Mouse (Mus musculus) midbrain, embryonic 13.5 days (tissue): ENCODE results near the gene Trim62. TPM values are rescaled to one million over a fixed set of nuclear protein-coding genes. Genes with fewer than 3 reads are reported as not detected.

Experiments used
- ATAC-seq: fragments of 200-750 bp; cut with Nextera tagmentation; 2 replicates; pipeline ENCODE4 v1.8.0; 2017; ENCODE audit warnings: mild to moderate bottlenecking, moderate TSS enrichment, moderate library complexity
- H3K27ac ChIP-seq: fragments of 300-500 bp; sonication (generic); 2 replicates; pipeline ENCODE4 v1.5.1; 2015; ENCODE audit warnings: inconsistent platforms, mild to moderate bottlenecking, moderate library complexity
- H3K27me3 ChIP-seq: fragments of 300-500 bp; sonication (generic); 2 replicates; pipeline ENCODE4 v1.6.1; 2015; ENCODE audit warnings: mild to moderate bottlenecking, inconsistent platforms
- H3K36me3 ChIP-seq: fragments of 300-500 bp; sonication (generic); 2 replicates; pipeline ENCODE4 v1.6.1; 2015; ENCODE audit warnings: mild to moderate bottlenecking, inconsistent platforms
- H3K4me1 ChIP-seq: fragments of 300-500 bp; sonication (generic); replicated peaks from 2 replicates; pipeline ENCODE4 v1.6.1; 2015; ENCODE audit warnings: inconsistent platforms
- H3K4me2 ChIP-seq: fragments of 300-500 bp; sonication (generic); replicated peaks from 2 replicates; pipeline ENCODE4 v1.6.1; 2015; ENCODE audit warnings: moderate library complexity, mild to moderate bottlenecking, inconsistent platforms
- H3K4me3 ChIP-seq: fragments of 300-500 bp; sonication (generic); replicated peaks from 2 replicates; pipeline ENCODE4 v1.5.1; 2015; ENCODE audit warnings: mild to moderate bottlenecking, inconsistent platforms
- H3K9ac ChIP-seq: fragments of 300-500 bp; sonication (generic); replicated peaks from 2 replicates; pipeline ENCODE4 v1.6.1; 2015; ENCODE audit warnings: mild to moderate bottlenecking, inconsistent platforms
- H3K9me3 ChIP-seq: fragments of 300-500 bp; sonication (generic); 2 replicates; pipeline ENCODE4 v1.6.1; 2016; ENCODE audit warnings: mild to moderate bottlenecking, inconsistent platforms
- WGBS: fragments of 180-500 bp; shearing (Covaris S2); methylation state at CpG from one replicate; pipeline ENCODE4 v1.1.7; 2015; 5-methylcytosine and 5-hydroxymethylcytosine counted together
- polyA plus RNA-seq: library from polyadenylated mRNA; unstranded; fragments of >200 nt; fragmentation: Nextera tagmentation; extraction: Ambion mirVana; gene quantifications from 2 replicates; pipeline ENCODE4 v1.2.1, GENCODE M21; 2015

Gene Trim62
- polyA plus RNA-seq, 1 experiment from 2014 or later, result 15.9 TPM

DNA sequence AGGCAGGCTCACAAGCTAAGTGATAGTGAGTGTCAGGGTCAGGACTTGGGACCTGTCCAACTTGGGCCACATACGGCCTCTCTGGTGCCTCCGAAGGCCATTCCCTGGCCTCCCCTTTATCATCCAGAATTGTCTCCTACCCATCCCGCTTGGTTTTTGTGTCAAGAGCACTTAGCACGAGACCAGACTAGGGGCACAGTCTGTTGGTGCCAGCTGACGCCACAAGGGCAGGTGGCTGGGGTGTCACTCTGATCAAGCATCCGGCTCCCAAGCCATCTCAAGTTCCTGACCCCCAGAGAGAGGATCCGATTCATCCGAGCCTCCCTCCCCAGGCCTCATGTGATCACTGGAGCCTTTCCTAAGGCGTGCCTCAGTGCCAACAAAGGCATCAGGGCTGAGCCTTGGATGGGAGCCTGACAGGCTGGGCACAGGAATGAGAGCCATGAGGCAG is 4.3 kb downstream of the Trim62 start:
- H3K27ac ChIP-seq, result peak overlapping the region; percentile 48

DNA sequence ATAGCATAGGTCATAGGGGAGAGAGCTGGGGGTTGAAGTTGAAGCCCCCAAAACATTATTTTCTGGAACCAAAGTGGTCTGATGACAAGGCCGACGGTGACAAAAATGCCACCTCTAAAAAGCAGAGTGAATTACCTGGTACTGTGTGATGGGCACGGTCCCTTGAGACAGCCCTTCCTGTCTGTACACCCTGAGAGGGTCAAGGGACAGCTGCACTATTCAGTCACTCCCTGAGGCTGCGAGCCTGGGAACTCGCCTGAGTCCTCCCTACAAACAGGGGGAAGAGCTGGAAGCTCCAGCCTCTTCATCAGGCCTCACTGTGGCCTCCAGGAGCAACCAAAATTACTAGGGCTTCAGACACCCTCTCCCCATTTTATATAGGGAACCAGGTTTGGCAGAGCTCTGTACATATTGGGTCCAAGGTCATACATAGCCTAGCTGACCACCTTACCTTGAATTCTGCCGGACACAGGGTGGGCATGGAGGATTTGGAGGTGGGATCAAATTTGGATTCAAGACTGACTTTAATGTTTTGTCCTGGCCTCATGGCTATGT is 5.1 kb downstream of the Trim62 start:
- H3K27me3 ChIP-seq, result peaks cover 3% of the 10 kb centered on the region; the same call in 1 of the 2 replicates
- H3K4me3 ChIP-seq, result no peak overlapping the region
- H3K36me3 ChIP-seq, result no peaks in the 10 kb centered on the region
- 0 out of 2 replicates have a peak overlapping the region, but pooled peaks have one; percentile 48 for H3K27ac ChIP-seq
- H3K4me1 ChIP-seq, result peaks cover 49% of the 10 kb centered on the region
- no peaks in the 10 kb centered on the region for H3K9me3 ChIP-seq
- H3K4me2 ChIP-seq, result no peak overlapping the region
- H3K9ac ChIP-seq, result no peak overlapping the region
- 91% methylated on average over 6 of the region's 6 CpGs for WGBS
- ATAC-seq, result no peak

More for the DNA sequence above, 4.3 kb downstream of the Trim62 start:
- no peak overlapping the region for H3K9ac ChIP-seq
- ATAC-seq, result no peak
- H3K4me2 ChIP-seq, result peak overlapping the region; percentile 2; the same call in 1 of the 2 replicates
- H3K4me1 ChIP-seq, result peaks cover 53% of the 10 kb centered on the region
- H3K4me3 ChIP-seq, result no peak overlapping the region
- no peaks in the 10 kb centered on the region for H3K36me3 ChIP-seq
- no peaks in the 10 kb centered on the region for H3K9me3 ChIP-seq
- WGBS, result 38% methylated on average over 9 of the region's 9 CpGs
- H3K27me3 ChIP-seq, result peaks cover 3% of the 10 kb centered on the region; the same call in 1 of the 2 replicates

DNA sequence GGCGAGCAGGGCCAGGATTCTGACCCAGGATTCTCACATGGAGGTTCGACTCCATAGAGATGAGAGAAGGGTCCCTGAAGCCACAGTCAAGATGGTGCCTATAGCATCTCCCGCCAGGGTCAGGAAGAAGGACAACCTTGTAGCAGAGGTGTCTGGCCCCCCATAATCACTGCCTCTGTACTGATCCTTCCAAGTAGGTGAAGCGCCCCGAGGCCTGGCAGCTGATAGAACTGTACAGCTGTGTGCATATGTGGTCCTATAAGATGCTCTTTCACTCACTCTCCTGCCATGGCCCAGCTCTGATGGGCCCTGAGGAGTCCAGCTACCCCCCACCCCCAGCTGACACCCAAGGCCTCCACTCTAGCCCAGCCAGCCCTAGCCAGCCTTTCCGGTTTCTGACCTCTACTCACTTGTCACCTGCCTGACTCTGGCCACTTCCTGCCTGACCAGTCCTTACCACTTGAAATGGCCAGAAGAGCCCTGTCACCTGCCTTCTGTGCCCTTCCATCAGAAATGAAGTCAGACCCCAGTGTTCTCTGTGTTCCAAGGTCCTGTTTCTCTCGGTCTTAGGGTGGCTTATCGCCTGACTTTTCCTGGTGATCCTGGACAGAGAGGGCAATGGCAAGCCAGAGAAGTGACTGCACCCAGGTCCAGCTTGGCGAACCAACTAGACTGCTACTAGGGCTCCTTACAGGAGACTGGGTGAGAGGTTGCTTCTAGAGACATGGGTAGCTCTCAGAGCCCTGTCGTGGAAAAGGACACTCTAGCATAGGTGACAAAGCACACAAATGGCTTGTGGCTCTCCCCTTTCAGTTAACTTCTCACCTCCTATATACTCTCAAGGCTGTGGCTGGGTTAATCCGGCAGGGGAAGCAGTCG is 6.6 kb downstream of the Trim62 start:
- no peaks in the 10 kb centered on the region for H3K9me3 ChIP-seq
- no peak overlapping the region for H3K9ac ChIP-seq
- H3K27me3 ChIP-seq, result peaks cover 3% of the 10 kb centered on the region; the same call in 1 of the 2 replicates
- H3K36me3 ChIP-seq, result no peaks in the 10 kb centered on the region
- no peak overlapping the region for H3K4me3 ChIP-seq
- H3K4me2 ChIP-seq, result no peak overlapping the region
- H3K27ac ChIP-seq, result no peak overlapping the region
- H3K4me1 ChIP-seq, result peaks cover 40% of the 10 kb centered on the region
- no peak for ATAC-seq
- 89% methylated on average over 12 of the region's 12 CpGs for WGBS

DNA sequence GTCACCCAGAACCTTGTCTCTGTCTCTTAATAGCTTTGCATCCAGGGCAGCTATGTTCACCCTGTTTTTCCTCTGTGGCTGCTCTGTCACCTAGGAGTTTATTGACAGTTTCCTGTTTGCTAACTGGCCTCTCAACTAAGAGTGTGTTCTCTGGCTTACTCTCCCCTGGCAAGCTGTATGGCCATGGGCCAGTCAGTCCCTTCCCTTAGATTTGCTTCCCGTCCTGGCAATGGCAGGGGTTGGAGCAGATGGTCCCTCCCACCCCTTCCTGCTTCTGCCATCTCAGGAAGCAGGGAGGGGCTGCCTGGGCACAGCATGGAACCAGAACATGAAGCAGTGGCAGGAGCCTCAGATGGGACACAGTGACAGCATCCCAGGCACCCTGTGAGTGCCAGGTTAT is 7.8 kb downstream of the Trim62 start:
- Histone ChIP-seq H3K27ac (no peak overlapping the region), H3K9me3 (no peaks in the 10 kb centered on the region), H3K4me3 (no peak overlapping the region), H3K4me2 (no peak overlapping the region), H3K36me3 (no peaks in the 10 kb centered on the region), H3K4me1 (peaks cover 32% of the 10 kb centered on the region), H3K27me3 (no peaks in the 10 kb centered on the region), H3K9ac (no peak overlapping the region)
- 26% methylated on average over 1 of the region's 1 CpGs for whole genome bisulfite sequencing
- no peak for ATAC-seq

DNA sequence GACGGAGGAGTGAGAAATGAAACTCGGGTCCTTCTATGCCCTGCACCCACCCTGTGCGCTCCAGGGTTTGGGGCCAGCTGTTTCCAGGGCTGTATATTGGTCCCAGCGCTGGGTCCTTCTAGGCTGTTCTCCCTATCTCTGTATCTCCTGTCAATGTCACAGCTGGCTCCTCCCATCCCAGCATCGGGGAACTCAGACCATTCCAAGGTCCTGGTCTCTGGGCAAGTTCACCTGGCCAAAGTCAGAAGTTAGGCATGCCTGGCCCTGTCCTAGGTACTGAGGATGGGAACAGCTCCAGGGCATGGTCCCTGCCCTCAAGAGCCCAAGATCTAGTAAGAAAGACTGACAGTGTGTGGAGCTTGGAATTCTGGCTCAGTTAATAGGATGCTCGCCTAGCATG is 8.4 kb downstream of the Trim62 start:
- Histone ChIP-seq H3K27ac (no peak overlapping the region), H3K4me2 (no peak overlapping the region), H3K27me3 (no peaks in the 10 kb centered on the region), H3K9me3 (no peaks in the 10 kb centered on the region), H3K4me1 (peaks cover 26% of the 10 kb centered on the region), H3K4me3 (no peak overlapping the region), H3K9ac (no peak overlapping the region), H3K36me3 (no peaks in the 10 kb centered on the region)
- WGBS, result 86% methylated on average over 6 of the region's 6 CpGs
- no peak for ATAC-seq

DNA sequence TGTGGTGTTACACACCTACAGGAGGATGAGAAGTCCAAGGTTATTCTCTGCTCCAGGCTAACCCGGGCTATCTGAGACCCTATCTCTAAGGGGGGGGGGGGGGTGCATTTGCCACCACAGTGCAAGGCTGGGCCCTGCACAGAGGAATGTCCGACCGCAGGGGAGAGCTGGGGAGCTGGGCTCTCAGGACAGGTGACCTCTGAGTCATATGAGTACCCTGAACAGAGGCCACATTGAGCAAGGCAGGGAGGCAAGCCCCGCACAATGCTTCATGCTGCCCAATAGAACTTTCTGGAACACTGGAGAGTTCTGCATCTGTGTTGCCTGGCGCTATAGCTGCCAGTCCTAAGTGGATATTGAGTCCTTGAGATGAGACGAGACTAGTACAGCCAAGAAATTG is 8.8 kb downstream of the Trim62 start:
- Histone ChIP-seq H3K9ac (no peak overlapping the region), H3K27me3 (no peaks in the 10 kb centered on the region), H3K27ac (no peak overlapping the region), H3K4me2 (no peak overlapping the region), H3K4me3 (no peak overlapping the region), H3K36me3 (no peaks in the 10 kb centered on the region), H3K9me3 (no peaks in the 10 kb centered on the region), H3K4me1 (peaks cover 22% of the 10 kb centered on the region)
- peak; percentile 21; the same call in 1 of the 2 replicates for ATAC-seq
- WGBS, result 81% methylated on average over 6 of the region's 6 CpGs

DNA sequence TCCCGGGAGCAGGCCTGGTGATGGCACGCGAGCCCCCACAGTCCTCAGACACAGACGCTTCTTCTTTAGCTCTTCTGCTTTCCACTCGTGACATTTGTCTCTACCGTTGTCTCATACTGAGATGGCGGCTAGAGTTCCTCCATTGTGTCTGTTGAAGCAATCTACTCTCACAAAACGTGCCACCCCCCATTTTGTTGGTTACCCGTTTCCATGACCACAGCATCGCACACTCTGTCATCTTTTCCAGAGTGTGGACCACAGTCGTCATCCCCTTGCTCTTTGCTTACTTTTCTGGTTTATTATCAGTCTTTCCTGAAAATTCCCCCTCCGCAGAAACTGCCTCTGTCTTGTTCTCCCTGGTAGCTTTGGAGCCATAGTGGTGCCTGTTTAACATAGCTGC is 10.7 kb downstream of the Trim62 start:
- H3K36me3 ChIP-seq, result no peaks in the 10 kb centered on the region
- 70% methylated on average over 12 of the region's 12 CpGs for WGBS
- no peak overlapping the region for H3K4me2 ChIP-seq

DNA sequence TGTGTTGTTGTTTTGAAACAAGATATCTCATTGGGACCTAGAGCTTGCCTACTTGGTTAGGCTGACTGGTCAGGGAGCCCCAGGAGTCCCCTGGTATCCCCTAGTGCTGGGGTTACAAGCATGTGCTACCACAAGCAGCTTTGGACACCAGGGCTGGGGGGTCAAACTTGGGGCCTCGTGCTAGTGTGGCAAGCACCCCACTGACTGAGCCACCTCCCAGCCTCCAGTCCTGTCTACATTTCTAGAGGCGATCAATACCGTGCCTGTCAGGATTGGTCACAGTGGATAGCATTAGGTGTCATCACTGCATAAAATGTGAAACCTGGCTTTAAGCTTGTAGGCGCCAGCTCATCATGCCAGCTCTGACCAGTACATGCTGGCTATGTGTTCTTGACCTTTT is 12.5 kb downstream of the Trim62 start:
- ATAC-seq, result no peak
- Histone ChIP-seq H3K27ac (no peak overlapping the region), H3K36me3 (0 out of 2 replicates have a peak, but pooled peaks cover 4% of the 10 kb centered on the region), H3K9ac (no peak overlapping the region), H3K4me2 (no peak overlapping the region), H3K4me3 (no peak overlapping the region), H3K9me3 (no peaks in the 10 kb centered on the region), H3K27me3 (no peaks in the 10 kb centered on the region), H3K4me1 (peaks cover 39% of the 10 kb centered on the region)
- WGBS, result 92% methylated on average over 4 of the region's 4 CpGs

More for the DNA sequence above, 10.7 kb downstream of the Trim62 start:
- Histone ChIP-seq H3K27ac (no peak overlapping the region), H3K9ac (no peak overlapping the region), H3K4me3 (no peak overlapping the region), H3K9me3 (no peaks in the 10 kb centered on the region), H3K27me3 (no peaks in the 10 kb centered on the region), H3K4me1 (peaks cover 23% of the 10 kb centered on the region)
- no peak for ATAC-seq

DNA sequence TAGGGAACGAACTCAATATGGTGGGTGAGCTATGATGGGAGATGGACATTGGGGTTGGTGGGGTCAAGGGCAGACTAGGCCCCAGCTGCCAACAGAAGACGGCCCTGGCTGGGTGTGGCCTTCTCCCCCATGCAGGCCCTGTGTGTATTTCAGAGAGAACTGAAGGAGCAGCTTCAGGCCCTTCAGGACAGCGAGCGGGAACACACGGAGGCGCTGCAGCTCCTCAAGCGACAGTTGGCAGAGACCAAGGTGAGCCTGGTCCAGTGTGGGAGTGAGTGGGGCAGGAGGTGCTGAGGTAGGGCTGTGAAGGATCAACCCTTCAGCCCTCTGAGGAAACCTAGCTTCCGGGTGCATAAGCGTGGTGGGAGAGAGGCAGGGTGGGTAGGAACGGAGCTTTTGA is 13.3 kb downstream of the Trim62 start:
- Histone ChIP-seq H3K9me3 (no peaks in the 10 kb centered on the region), H3K4me1 (peaks cover 39% of the 10 kb centered on the region), H3K27me3 (no peaks in the 10 kb centered on the region), H3K9ac (no peak overlapping the region), H3K36me3 (0 out of 2 replicates have a peak, but pooled peaks cover 6% of the 10 kb centered on the region), H3K27ac (no peak overlapping the region), H3K4me3 (no peak overlapping the region), H3K4me2 (no peak overlapping the region)
- WGBS, result 93% methylated on average over 10 of the region's 10 CpGs
- ATAC-seq, result no peak

DNA sequence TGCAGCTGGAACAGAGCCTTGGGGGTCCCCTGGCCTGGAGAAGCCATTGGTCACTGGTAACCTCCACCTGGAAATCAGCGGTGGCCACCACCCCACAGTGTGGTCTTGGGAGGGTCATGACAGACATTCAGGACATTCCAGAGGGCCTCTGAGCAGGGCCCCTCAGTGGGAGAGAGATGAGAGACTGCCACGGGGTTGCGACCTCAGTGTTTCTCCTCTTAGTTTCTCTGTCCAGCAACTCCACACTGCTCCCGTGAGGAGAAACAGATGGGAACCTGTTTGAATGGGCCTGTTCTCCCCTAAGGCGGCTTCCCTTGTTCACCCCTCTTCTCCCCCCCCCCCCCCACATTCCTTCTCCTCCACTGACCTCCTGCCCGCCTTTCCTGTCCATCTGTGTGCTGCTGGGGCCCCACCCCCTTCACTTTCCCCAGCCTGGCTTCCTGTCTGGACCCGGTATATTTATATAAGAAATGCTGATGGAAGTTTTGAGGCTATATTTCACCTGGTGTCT is 14.6 kb downstream of the Trim62 start:
- no peak for ATAC-seq
- H3K4me2 ChIP-seq, result no peak overlapping the region
- H3K4me1 ChIP-seq, result peaks cover 32% of the 10 kb centered on the region
- peaks cover 17% of the 10 kb centered on the region for H3K36me3 ChIP-seq
- H3K9ac ChIP-seq, result no peak overlapping the region
- 30% methylated on average over 7 of the region's 7 CpGs for WGBS
- no peak overlapping the region for H3K4me3 ChIP-seq
- no peaks in the 10 kb centered on the region for H3K27me3 ChIP-seq
- H3K9me3 ChIP-seq, result no peaks in the 10 kb centered on the region
- H3K27ac ChIP-seq, result peak overlapping the region; percentile 94; the same call in 1 of the 2 replicates

DNA sequence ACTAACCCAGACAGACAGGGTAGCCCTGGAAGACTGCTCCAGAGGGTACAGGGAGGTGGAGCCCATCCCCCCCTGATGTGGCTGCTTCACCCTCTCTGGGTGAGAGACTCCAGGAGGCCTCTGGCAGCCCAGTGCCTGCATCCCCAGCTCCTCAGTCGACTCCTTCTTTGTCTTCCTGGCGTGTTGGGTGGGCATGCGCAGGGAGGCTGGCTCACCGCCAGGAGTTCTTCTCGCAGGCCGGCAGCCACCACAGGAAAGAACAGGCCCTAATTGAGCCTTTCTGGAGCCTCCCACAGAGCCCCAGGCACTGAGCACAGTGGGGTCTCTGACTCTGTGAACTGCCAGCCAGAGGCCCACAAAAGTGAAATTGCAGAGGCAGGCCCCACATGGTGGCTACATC is 16.0 kb downstream of the Trim62 start:
- peaks cover 24% of the 10 kb centered on the region for H3K36me3 ChIP-seq
- ATAC-seq, result peak; percentile 93
- H3K27ac ChIP-seq, result peak overlapping the region; percentile 94
- H3K9me3 ChIP-seq, result no peaks in the 10 kb centered on the region
- H3K27me3 ChIP-seq, result no peaks in the 10 kb centered on the region
- peaks cover 39% of the 10 kb centered on the region for H3K4me1 ChIP-seq
- peak overlapping the region; percentile 58; the same call in 1 of the 2 replicates for H3K9ac ChIP-seq
- H3K4me3 ChIP-seq, result no peak overlapping the region
- 0 out of 2 replicates have a peak overlapping the region, but pooled peaks have one; percentile 9 for H3K4me2 ChIP-seq
- 0% methylated on average over 6 of the region's 6 CpGs for WGBS

DNA sequence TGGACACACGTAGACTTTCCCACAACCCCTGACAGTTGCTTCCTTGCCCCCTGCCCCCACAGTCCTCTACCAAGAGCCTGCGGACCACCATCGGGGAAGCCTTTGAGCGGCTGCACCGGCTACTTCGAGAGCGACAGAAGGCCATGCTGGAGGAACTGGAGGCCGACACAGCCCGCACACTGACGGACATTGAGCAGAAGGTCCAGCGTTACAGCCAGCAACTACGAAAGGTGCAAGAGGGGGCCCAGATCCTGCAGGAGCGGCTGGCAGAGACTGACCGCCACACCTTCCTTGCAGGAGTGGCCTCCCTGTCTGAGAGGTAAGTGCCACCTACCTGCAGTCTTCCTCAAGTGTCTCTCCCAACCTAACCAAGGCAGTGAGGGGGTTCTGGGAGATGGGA is 17.1 kb downstream of the Trim62 start:
- Histone ChIP-seq H3K9ac (no peak overlapping the region), H3K4me1 (peaks cover 45% of the 10 kb centered on the region), H3K36me3 (peaks cover 24% of the 10 kb centered on the region), H3K4me2 (no peak overlapping the region), H3K4me3 (no peak overlapping the region), H3K27ac (peak overlapping the region; percentile 94; the same call in 1 of the 2 replicates), H3K9me3 (no peaks in the 10 kb centered on the region), H3K27me3 (no peaks in the 10 kb centered on the region)
- ATAC-seq, result no peak
- 77% methylated on average over 14 of the region's 14 CpGs for WGBS
